Mouse (Mus musculus) intestine, postnatal 0 days (tissue): ENCODE data around the gene Gm3409. TPM values are rescaled to one million over a fixed set of nuclear protein-coding genes. Genes with fewer than 3 reads are reported as not detected.

Experiments used
- ATAC-seq: fragments of 200-750 bp; cut with Nextera tagmentation; 2 replicates; pipeline ENCODE4 v1.8.0; 2017; ENCODE audit warnings: mild to moderate bottlenecking, moderate TSS enrichment, moderate library complexity
- H3K27ac ChIP-seq: fragments of 300-500 bp; sonication (generic); 2 replicates; pipeline ENCODE4 v1.5.1; 2014; ENCODE audit warnings: mild to moderate bottlenecking, low read depth, low read length, moderate library complexity
- H3K27me3 ChIP-seq: fragments of 300-500 bp; sonication (generic); replicated peaks from 2 replicates; pipeline ENCODE4 v1.6.1; 2014; ENCODE audit warnings: low read length, mixed read lengths; ENCODE audit not compliant: control insufficient read depth, insufficient read depth
- H3K36me3 ChIP-seq: fragments of 300-500 bp; sonication (generic); 2 replicates; pipeline ENCODE4 v1.6.1; 2014; ENCODE audit warnings: mild to moderate bottlenecking, moderate library complexity; ENCODE audit not compliant: control insufficient read depth, insufficient read depth
- H3K4me1 ChIP-seq: fragments of 300-500 bp; sonication (generic); replicated peaks from 2 replicates; pipeline ENCODE4 v1.6.1; 2014; ENCODE audit warnings: antibody characterized with exemption, low read length, mixed read lengths; ENCODE audit not compliant: control insufficient read depth, insufficient read depth
- H3K4me2 ChIP-seq: fragments of 300-500 bp; sonication (generic); replicated peaks from 2 replicates; pipeline ENCODE4 v1.6.1; 2014; ENCODE audit warnings: low read depth, mild to moderate bottlenecking, moderate library complexity
- H3K4me3 ChIP-seq: fragments of 300-500 bp; sonication (generic); 2 replicates; pipeline ENCODE4 v1.5.1; 2014; ENCODE audit warnings: low read depth, low read length
- H3K9ac ChIP-seq: fragments of 300-500 bp; sonication (generic); 2 replicates; pipeline ENCODE4 v1.6.1; 2014; ENCODE audit warnings: mild to moderate bottlenecking, low read depth, low read length
- H3K9me3 ChIP-seq: fragments of 300-500 bp; sonication (generic); 2 replicates; pipeline ENCODE4 v1.6.1; 2016; ENCODE audit warnings: mixed run types; ENCODE audit not compliant: control insufficient read depth
- CTCF ChIP-seq: sonication (generic); IDR thresholded peaks from 2 replicates; pipeline ENCODE4 v1.5.1; 2016; ENCODE audit warnings: low read depth, mild to moderate bottlenecking, control low read depth, antibody characterized with exemption, moderate library complexity
- WGBS: fragments of 180-500 bp; shearing (Covaris S2); extraction: QIAGEN DNeasy Blood & Tissue Kit; methylation state at CpG from one replicate; pipeline ENCODE4 v1.1.7; 2014; 5-methylcytosine and 5-hydroxymethylcytosine counted together
- polyA plus RNA-seq: library from polyadenylated mRNA; unstranded; fragments of >200 nt; fragmentation: Nextera tagmentation; extraction: Ambion mirVana; gene quantifications from 2 replicates; pipeline ENCODE4 v1.2.1, GENCODE M21; 2015

Gm3409 gene
- polyA plus RNA-seq, 1 experiment from 2014 or later = not detected

DNA sequence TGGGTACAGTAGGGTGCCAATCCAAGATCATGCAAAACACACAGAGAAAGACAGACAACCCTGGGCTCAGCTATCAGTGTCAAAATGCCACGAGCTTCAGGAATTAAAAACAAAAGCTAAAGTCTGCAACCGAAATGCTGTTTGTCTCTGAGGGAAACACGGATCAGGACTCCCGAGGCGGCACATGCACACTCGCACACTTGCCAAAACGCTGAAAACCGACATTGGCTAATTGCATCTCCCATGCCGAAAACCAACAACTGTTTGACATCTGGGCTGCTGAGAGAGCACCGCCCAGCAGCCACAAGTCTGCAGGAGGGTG is 46.7 kb downstream of the Gm3409 start:
- H3K36me3 ChIP-seq = no peaks in the 10 kb centered on the region
- H3K27me3 ChIP-seq = peaks cover 39% of the 10 kb centered on the region
- H3K9me3 ChIP-seq = no peaks in the 10 kb centered on the region
- no peak overlapping the region for H3K27ac ChIP-seq
- peak overlapping the region; percentile 72; the same call in 1 of the 2 replicates for H3K4me2 ChIP-seq
- H3K4me3 ChIP-seq = peak overlapping the region; percentile 34; the same call in 1 of the 2 replicates
- H3K9ac ChIP-seq = no peak overlapping the region
- TF ChIP-seq CTCF = no peak
- no peak for ATAC-seq
- no peaks in the 10 kb centered on the region for H3K4me1 ChIP-seq
- 10% methylated on average over 10 of the region's 10 CpGs for whole genome bisulfite sequencing

DNA sequence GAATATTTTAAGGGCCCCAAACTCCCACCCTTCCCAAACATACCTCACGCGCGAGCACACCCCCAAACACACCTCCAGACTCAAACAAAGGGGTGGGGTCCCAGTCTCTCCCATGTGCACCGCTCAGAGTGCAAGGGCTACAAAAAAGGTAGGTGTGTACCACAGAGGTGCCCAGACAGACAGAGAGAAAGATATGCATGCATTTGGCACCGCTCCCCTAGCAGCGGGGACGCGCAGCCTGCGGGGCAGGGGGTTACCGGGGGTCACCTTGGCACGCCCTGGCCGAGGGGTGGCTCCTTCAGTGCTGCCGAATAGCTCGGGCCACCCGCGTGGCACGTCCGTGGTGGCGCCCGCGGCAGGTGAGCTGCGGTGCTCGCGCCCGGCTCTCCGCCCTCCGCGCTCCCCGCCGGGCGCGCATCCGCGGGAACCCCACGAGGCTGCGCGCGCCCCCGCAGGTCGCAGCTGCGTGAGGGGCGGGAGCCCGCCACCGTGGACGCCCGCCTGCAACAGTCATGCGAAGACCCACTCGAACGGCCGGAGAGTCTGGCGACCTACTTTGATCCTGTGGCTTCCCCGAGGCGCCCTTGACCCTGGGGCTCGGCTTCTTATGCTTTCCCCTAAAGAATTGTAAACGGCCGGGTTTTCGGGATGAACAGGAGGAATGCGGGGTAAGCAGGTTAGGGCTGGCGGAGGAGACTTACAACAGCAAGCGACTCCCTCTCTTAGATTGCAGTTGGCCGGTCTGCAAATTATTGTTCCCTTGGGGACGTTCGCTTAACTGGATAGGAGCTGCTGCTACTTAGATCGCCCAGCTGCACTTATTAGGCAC is 47.2 kb downstream of the Gm3409 start, which contains the start of gene Gpr12:
TSS of gene Gpr12 (minus strand) at position 762 of the 829 bp plus-strand sequence.
- Histone ChIP-seq H3K4me3 (peak within 1 kb of the TSS; percentile 34), H3K27me3 (peaks cover 39% of the 10 kb centered on the region), H3K36me3 (no peaks in the 10 kb centered on the region), H3K4me1 (no peaks in the 10 kb centered on the region), H3K4me2 (peak within 1 kb of the TSS; percentile 72), H3K9me3 (no peaks in the 10 kb centered on the region), H3K9ac (no peak within 1 kb of the TSS), H3K27ac (no peak within 1 kb of the TSS)
- no peak for TF ChIP-seq CTCF
- WGBS = under 1% methylated on average over 62 of the region's 64 CpGs
- ATAC-seq = no peak

DNA sequence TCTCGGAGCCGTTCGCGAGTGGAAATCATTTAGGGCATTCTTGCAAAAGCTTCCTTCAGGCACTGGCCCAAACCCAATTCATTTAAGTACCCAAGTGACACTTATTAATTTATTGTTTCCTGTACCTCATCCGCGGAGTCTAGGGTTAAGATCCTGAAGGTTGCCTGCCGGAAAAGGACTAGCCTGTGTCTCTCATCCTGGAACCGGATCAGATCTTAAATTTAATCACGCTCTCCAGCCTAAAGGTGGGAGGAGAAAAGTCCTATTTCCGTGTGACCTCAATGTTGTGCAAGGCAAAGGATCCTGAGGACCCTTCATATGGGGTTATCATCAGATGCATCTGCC is 47.8 kb downstream of the Gm3409 start:
- H3K9me3 ChIP-seq = no peaks in the 10 kb centered on the region
- 5% methylated on average over 10 of the region's 10 CpGs for WGBS
- no peak overlapping the region for H3K9ac ChIP-seq
- H3K27ac ChIP-seq = no peak overlapping the region
- H3K27me3 ChIP-seq = peaks cover 39% of the 10 kb centered on the region
- H3K36me3 ChIP-seq = no peaks in the 10 kb centered on the region
- no peak for ATAC-seq
- no peaks in the 10 kb centered on the region for H3K4me1 ChIP-seq
- peak overlapping the region; percentile 72 for H3K4me2 ChIP-seq
- no peak for TF ChIP-seq CTCF
- peak overlapping the region; percentile 34 for H3K4me3 ChIP-seq

DNA sequence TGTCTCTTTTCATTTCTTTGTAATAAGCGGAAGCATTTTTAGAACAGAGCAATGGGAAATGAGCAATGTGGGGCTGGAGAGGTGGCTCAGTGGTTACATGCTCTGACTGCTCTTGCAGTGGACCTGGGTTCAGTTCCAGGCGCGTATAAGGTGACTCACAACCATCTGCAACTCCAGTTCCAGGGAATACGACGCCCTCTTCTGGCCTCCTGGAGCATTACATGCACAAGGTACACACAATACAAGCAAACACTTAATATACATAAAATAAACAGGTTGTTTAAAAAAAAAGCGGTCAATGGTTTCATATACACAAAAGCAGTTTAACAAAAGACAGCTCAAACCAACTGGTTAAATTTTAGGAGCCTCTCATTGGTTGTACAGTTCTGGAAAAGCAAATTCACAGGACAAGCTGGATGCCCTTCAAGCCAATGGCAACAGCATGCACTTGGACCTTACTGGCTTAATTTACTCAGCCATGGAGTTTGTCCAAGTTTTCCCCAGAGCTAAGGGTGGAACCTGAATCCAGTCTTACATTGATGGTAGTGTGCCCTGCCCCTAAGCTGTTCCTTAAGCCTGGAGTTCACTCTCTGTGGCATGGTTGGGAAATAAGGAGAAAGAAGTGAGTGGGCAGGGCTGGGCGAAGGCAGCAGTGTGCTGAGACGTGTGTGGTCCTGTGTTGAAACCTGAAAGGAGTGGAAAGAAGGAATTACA is 49.1 kb downstream of the Gm3409 start:
- H3K36me3 ChIP-seq = no peaks in the 10 kb centered on the region
- H3K4me1 ChIP-seq = no peaks in the 10 kb centered on the region
- TF ChIP-seq CTCF = no peak
- H3K27me3 ChIP-seq = peaks cover 39% of the 10 kb centered on the region
- H3K9ac ChIP-seq = no peak overlapping the region
- no peaks in the 10 kb centered on the region for H3K9me3 ChIP-seq
- WGBS = 67% methylated on average over 8 of the region's 8 CpGs
- H3K27ac ChIP-seq = no peak overlapping the region
- ATAC-seq = no peak
- H3K4me3 ChIP-seq = no peak overlapping the region
- H3K4me2 ChIP-seq = no peak overlapping the region

Other genes starting within 250 kb of the Gm3409 start
- gene Wasf3, start 152.7 kb upstream of the Gm3409 start, polyA plus RNA-seq = 0.81 and 0.85 TPM in 2 replicates
- not detected in 2 replicates for gene Gm6408, start 55.7 kb upstream of the Gm3409 start, polyA plus RNA-seq
- gene Gm6370, start 46.3 kb upstream of the Gm3409 start, polyA plus RNA-seq = not detected in 2 replicates
- not detected in 2 replicates for gene 4930449I24Rik, start 35.2 kb upstream of the Gm3409 start, polyA plus RNA-seq
- gene Gm3402, start 23.5 kb upstream of the Gm3409 start, polyA plus RNA-seq = not detected in 2 replicates
- not detected in 2 replicates for gene Gm3404, start 11.8 kb upstream of the Gm3409 start, polyA plus RNA-seq
- not detected in 2 replicates for gene Gm3415, start 18.5 kb downstream of the Gm3409 start, polyA plus RNA-seq
- not detected in 2 replicates for gene Gpr12, start 47.6 kb downstream of the Gm3409 start, polyA plus RNA-seq